Mouse (Mus musculus) urinary bladder, postnatal 36 days (tissue): ENCODE data around the gene Ipo4.

Experiments
- DNase-seq, 2 experiments: peaks; one replicate each; pipeline ENCODE4 v3.0.0; 2022; ENCODE audit warnings: low spot score in 2 of 2, mixed read lengths in 1 of 2

Ipo4 gene

DNA sequence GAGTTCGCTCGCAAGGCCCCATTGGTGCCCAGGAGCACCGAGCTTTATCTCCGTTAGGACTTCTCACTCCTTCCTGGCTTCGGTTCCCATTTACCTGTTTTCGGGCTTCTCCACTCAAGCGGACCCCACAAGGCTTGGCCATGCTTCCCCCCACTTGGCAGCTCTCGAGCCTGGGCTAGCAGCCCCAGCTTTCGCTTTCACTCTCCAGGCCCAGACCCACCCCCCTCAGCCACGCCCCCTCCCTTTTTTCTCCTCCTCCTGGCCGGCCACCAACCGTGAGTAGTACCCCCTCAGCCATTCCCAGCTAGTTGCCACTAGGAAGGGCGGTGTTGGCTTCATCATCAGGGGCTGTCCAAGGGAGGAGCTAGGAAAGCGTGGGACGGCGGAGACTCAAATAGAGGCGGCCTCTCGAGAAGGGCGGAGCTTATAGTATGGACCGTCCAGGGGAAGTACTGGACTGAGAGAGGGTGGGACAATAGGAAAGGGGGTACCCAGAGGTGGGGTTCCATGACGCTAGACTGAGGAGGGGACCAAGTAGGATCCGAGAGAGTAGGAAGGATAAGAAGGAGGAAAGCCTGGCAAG lies 44.9 kb downstream of the Ipo4 start, which contains the start of gene Psme2:
Psme2 (minus strand) TSS at position 366 of the 583 bp plus-strand sequence.
- peak; percentile 90 to 95 for DNase-seq

DNA sequence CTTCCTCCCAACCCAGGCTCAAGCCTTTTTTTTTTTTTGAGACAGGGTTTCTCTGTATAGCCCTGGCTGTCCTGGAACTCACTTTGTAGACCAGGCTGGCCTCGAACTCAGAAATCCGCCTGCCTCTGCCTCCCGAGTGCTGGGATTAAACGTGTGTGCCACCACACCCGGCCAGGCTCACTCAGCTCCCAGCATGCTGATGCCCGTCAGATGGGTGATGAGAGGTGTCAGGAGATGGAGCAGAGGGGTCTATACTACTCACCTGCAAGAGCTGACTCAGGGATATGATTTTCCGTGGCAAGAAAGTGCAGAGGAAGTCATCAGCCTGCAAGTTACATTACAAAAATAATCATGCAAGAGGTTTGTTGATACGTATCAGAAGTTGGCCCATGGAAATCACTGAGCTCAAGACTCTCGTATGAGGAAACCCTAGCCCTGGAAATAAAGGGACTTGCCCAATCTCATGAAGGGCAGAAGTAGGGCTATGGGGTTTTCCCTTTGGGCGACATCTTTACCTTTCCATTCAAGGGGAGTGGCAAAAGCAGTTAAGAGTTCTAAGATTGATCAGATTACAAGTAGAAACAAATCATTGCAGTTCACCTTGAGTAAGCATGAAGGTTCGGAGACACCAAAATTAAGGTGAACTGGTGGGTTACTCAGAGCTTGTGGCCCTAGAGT lies 45.8 kb downstream of the Ipo4 start:
- DNase-seq, result no peak

DNA sequence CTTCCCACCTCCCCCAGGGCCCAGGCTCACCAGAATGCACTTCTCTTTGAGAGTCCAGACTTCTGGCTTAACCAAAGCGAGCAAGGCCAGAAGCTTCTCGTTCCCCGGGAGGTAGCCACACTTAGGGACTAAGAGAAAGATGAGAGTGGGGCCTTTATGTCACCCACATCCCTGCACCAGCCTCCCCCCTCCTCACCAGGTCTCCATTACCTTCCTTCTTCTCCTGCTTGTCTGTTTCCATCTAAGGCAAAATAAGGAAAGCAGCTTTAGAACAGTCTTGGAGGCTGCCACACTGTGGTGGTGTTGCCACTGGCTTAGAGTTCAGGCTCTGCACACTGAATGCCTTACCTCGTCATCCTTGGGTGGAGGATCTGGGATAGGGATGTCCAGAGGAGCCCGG lies 46.5 kb downstream of the Ipo4 start:
- DNase-seq, result no peak

DNA sequence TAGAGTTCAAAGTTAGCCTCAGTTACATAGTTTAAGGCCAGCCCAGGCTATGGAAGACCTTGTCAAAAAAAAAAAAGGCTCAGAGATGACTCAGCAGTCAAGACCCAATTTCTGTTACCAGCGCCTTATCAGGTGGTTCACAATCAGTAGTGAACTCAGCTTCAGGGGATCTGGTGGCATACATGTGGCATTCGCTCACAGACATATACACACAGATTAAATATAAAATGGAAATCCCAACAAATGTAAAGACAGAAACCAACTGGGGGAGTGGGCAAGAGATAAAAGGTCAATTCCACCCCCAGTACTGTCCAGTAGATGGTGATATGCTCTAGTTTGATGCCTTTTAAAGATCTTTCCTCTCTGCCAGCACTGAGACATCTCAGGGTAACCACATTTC lies 49.6 kb downstream of the Ipo4 start:
- no peak for DNase-seq

- DNase-seq, result no peak
These were observed 50.2 kb downstream of the Ipo4 start for GRCm38 (mm10) chr14:55585566-55585960.

DNA sequence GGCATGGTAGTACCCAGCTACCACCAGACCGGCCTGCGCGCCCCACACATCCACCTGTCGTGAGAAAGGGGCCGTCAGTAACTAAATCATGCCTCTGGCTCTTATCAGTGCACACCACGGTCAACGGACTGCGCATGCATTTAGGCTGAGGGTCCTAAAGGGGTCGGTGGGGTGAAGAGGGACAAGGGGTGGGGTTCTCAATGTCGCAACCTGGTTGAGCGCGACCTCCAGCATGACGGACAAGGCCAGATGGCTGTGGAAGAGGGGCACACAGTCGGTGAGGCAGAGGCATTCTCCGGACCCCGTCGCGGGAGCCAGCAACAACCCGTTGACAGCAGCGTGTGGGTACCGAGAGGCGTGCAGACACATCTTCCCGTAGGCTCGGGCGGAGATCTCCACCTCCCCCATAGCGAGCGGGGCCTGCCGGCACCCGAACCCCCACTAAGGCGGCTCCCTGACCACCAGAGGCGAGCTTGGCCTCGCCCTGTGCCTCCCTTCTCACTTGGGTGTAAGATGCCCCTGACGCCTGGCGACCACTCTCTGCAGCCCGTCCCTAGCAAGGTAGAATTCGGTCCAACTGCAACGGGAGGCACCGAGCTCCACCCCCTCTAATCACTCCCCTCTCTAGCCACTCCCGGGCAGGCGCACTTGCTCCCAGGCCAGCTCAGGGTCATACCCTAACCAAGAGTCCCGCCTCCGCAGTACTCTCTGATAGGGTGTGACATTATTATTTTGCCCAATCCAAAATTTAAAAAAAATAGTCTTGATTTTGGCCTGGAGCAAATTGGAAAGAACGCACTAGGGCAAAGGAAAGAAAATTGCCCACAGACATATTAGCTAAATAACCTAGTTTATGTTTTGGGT lies 50.8 kb downstream of the Ipo4 start, which contains the start of gene Emc9:
Emc9 (minus strand) TSS at position 601 of the 864 bp plus-strand sequence.
- peak; percentile 68 to 84 for DNase-seq

- DNase-seq, result no peak
These were observed 51.5 kb downstream of the Ipo4 start for GRCm38 (mm10) chr14:55584303-55584701.

DNA sequence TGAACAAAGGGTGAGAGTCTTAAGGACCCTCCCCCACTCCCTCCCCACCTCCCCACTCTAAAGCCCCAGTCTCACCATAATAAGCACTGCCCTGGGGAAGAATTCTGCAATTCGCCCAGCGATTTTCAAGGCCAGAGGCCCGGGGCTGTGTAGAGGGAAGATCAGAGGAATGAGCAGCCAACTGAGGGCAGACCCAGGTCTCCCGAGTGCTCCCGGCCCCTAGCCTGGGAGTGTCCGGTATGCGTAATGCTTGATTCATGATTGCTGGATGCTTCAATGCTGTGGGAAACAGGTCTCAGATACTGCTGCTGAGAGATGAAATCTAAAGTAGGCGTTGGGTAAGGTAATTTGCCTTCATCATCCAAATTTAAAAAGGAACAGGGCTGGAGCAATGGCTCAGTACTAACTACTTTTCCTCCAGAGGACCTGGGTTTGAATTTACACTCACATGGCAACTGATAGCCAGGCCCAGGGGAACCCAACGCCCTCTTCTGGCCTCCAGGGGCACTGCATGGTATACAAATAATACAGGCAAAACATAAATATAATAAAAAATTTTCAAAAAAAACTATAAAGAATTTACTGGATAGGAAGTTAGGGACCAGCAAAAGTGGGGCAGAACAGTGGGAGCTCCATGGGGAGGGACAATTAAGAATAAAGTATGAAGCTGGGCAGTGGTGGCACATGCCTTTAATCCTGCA lies 53.6 kb downstream of the Ipo4 start:
- DNase-seq, result no peak

DNA sequence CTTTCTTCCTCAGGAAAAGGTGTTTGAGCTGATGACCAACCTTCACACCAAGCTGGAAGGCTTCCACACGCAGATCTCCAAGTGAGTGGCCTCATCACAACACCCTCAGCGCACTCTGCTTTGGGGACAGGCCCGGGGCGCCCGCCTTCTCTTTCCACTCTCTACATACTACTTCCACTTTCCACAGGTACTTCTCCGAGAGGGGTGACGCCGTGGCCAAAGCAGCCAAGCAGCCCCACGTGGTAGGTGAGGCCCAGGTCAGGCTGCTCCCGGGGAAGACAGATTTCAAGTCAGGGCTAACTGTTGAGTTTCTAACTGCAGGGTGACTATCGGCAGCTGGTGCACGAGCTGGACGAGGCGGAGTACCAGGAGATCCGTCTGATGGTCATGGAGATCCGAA lies 55.0 kb downstream of the Ipo4 start:
- DNase-seq, result no peak

- no peak for DNase-seq
These were observed 56.0 kb downstream of the Ipo4 start for GRCm38 (mm10) chr14:55579511-55580496.

DNA sequence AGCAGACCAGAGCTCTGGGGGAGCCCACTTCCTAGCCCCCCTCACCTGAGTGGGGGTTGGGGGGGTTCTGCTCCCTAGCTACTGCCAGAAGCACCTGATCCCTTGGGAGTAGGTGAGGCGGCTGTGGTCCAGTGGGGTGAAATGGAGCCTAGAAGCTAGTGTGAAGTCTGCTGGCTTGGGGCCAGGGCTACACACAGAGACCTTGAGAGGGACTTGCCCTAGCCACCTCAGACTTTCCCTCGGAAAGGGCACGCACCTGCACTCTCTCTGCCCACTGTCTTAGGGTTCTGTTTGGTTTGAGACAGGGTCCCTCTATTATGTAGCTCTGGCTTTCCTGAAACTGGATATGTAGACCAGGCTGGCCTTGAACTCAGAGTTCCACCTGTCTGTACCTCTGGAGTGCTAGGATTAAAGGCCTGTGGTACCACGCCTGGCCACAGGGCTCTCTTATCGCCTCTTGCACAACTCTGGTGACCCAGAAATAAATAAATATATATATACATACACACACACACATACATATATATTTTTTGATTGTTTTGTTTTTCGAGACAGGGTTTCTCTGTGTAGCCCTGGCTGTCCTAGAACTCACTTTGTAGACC lies 57.0 kb downstream of the Ipo4 start:
- peak in 1 of 2 experiments; percentile 44 for DNase-seq

DNA sequence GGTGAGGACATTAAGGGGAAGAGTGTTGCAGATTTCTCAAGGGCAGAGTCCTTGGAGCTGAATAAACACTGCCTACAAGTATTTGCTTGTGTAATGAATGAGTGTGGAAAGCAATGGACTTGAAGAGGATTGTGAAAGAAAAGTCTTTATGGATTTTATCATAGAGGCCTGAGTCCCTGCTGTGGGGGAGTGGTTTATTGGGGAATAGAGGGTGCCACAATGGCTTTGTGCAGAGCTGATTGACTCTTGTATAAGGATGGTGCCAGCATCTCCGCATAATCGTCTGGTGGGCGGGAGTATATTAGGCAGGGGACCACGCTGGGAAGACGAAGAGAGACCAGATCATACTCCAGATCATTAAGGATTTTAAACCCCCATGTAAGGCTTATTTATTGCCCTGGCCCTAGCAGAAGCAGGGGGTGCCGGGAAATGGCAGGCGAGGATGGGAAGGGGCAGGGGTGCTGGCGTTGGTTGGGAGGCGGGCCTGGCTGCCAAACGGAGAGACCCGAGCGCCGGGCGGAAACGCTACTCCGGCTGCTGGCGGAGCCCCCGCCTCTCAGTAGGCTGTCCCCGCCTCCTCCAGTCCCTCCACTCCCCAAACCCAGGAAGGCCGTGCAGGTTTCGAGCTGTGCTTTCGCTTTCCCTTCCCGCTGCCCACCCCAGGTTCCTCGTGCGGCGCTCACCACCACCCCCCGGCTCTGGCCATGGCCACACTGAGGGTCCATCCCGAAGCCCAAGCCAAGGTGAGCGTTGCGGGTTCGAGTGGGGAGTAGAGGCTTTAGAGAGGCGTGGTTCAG lies 57.7 kb downstream of the Ipo4 start, which contains the start of gene Psme1:
Psme1 (plus strand) TSS at position 253 of the 797 bp plus-strand sequence.
- peak; percentile 63 to 80 for DNase-seq

- DNase-seq, result no peak
These were observed 59.4 kb downstream of the Ipo4 start for GRCm38 (mm10) chr14:55576376-55576775.

DNA sequence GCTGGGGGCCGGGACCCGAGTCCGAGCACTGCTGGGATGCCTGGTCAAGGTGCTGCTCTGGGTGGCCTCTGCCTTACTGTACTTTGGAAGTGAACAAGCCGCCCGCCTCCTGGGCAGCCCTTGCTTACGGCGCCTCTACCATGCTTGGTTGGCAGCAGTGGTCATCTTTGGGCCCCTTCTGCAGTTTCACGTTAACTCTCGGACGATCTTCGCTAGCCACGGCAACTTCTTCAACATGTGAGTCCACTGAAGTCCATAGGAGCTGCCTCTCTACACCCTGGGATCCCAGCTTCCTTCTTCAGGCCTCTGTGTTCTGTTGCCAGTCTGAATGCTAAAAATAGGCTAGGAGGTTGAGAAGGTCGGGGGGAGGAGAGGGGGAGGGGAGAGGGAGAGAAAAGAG lies 60.0 kb downstream of the Ipo4 start:
- DNase-seq, result no peak
